Comparison of ENCODE assay signal across 8 mouse cellular contexts in the genomic region with DNA sequence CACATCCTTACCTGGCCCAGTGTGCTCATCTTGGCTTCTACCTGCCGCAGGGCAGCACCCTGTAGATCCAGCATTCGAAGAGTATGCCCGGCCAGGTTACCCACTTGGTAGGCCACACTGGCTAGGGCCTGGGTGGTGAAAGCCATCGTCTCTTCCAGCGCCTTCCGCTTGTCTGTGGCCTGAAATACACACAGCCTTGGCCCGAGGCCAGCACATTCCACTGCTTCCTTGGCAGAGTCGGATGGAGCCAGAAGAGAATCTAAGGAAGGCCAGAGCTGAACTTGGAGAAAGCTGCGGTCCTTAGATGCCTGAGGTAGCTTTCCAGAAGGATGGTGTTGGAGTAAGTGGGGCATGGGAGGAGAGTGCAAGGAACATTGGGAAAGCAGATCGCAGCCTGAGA. TPM values are rescaled to one million over a fixed set of nuclear protein-coding genes. Genes with fewer than 3 reads are reported as not detected.
A peak's percentile ranks its signal among the peaks of the same experiment; 100 is the strongest.
DNase-seq lines count a peak whose midpoint lies in the region; ATAC-seq and TF ChIP-seq lines count a peak whose summit lies in the region.

A gene (plus strand): TSS at position 158 of the 400 bp plus-strand sequence.

- ATAC-seq in intestine, embryonic 14.5 days (replicated peaks; ENCODE audit: low FRiP score, low TSS enrichment, low read depth): no peak
- ATAC-seq in liver, embryonic 16.5 days (ENCODE audit: low read depth): no peak
- ATAC-seq in hindbrain, embryonic 13.5 days (ENCODE audit: low FRiP score): no peak

- peaks cover 23% of the 10 kb centered on the region for H3K4me1 ChIP-seq in intestine, embryonic 14.5 days (replicated peaks; ENCODE audit: control insufficient read depth, insufficient read depth, low read length)
- H3K4me1 ChIP-seq in liver, embryonic 16.5 days (ENCODE audit: control insufficient read depth, low read depth, low read length): peaks cover 35% of the 10 kb centered on the region
- peaks cover 32% of the 10 kb centered on the region for H3K4me1 ChIP-seq in hindbrain, embryonic 13.5 days (replicated peaks)

- no peak for TF ChIP-seq CTCF in gastrocnemius, adult 2 months (IDR thresholded peaks at IDR 0.05)

- peak within 1 kb of the TSS; percentile 68 for H3K4me3 ChIP-seq in gastrocnemius, adult 2 months
- no peak within 1 kb of the TSS for H3K4me3 ChIP-seq in intestine, embryonic 14.5 days (ENCODE audit: low read depth, low read length)
- no peak within 1 kb of the TSS for H3K4me3 ChIP-seq in liver, embryonic 16.5 days (ENCODE audit: low read depth, low read length)
- H3K4me3 ChIP-seq in hindbrain, embryonic 13.5 days: no peak within 1 kb of the TSS

- no peak within 1 kb of the TSS for H3K9ac ChIP-seq in intestine, embryonic 14.5 days (ENCODE audit: low read length)
- H3K9ac ChIP-seq in liver, embryonic 16.5 days (ENCODE audit: low read depth, low read length): no peak within 1 kb of the TSS
- H3K9ac ChIP-seq in hindbrain, embryonic 13.5 days: no peak within 1 kb of the TSS

- peak; percentile 43 to 46 for DNase-seq in left cerebral cortex, adult 18-20 months (ENCODE audit: low spot score in 2 of 2)
- no peak for DNase-seq in left cerebral cortex, adult 11 months (ENCODE audit: low spot score)
- DNase-seq in adipocyte (ENCODE audit: low spot score): peak; percentile 87
- DNase-seq in gastrocnemius, adult 2 months: peak; percentile 91
- peak; percentile 71 for DNase-seq in intestine, embryonic 14.5 days (ENCODE audit: low spot score)
- DNase-seq in testis, postnatal 10 days (ENCODE audit: low spot score): peak; percentile 92

- no peak within 1 kb of the TSS for H3K4me2 ChIP-seq in intestine, embryonic 14.5 days (ENCODE audit: low read length)
- H3K4me2 ChIP-seq in liver, embryonic 16.5 days (ENCODE audit: low read depth, low read length): no peak within 1 kb of the TSS
- H3K4me2 ChIP-seq in hindbrain, embryonic 13.5 days: no peak within 1 kb of the TSS

- peak within 1 kb of the TSS; percentile 80 for H3K27ac ChIP-seq in gastrocnemius, adult 2 months
- no peak within 1 kb of the TSS for H3K27ac ChIP-seq in intestine, embryonic 14.5 days (ENCODE audit: low read depth)
- no peak within 1 kb of the TSS for H3K27ac ChIP-seq in liver, embryonic 16.5 days (ENCODE audit: low read length)
- H3K27ac ChIP-seq in hindbrain, embryonic 13.5 days: no peak within 1 kb of the TSS

- H3K9me3 ChIP-seq in intestine, embryonic 14.5 days (ENCODE audit: control insufficient read depth, low read length): no peaks in the 10 kb centered on the region
- no peaks in the 10 kb centered on the region for H3K9me3 ChIP-seq in liver, embryonic 16.5 days (replicated peaks; ENCODE audit: control insufficient read depth, low read length)
- no peaks in the 10 kb centered on the region for H3K9me3 ChIP-seq in hindbrain, embryonic 13.5 days

- H3K27me3 ChIP-seq in intestine, embryonic 14.5 days (replicated peaks; ENCODE audit: control insufficient read depth, insufficient read depth, low read length): peaks cover 28% of the 10 kb centered on the region
- peaks cover 25% of the 10 kb centered on the region for H3K27me3 ChIP-seq in liver, embryonic 16.5 days (ENCODE audit: control insufficient read depth, insufficient read depth, low read depth, low read length)
- peaks cover 77% of the 10 kb centered on the region for H3K27me3 ChIP-seq in hindbrain, embryonic 13.5 days

- intact Hi-C loops in gastrocnemius, adult 2 months (cut with DNase I): no loop called here

- 43% methylated on average over 10 of the region's 10 CpGs for WGBS in intestine, embryonic 14.5 days
- WGBS in liver, embryonic 16.5 days (ENCODE audit: insufficient replicate concordance): 76% methylated on average over 10 of the region's 10 CpGs
- 70% methylated on average over 10 of the region's 10 CpGs for WGBS in hindbrain, embryonic 13.5 days

- H3K36me3 ChIP-seq in intestine, embryonic 14.5 days (ENCODE audit: control insufficient read depth, insufficient read depth, low read length): no peaks in the 10 kb centered on the region
- H3K36me3 ChIP-seq in liver, embryonic 16.5 days (ENCODE audit: control insufficient read depth, insufficient read depth): no peaks in the 10 kb centered on the region
- no peaks in the 10 kb centered on the region for H3K36me3 ChIP-seq in hindbrain, embryonic 13.5 days

RNA-seq across cellular contexts. Expression of the gene that starts here (rescaled TPM):
- total RNA-seq in left cerebral cortex, adult 18-20 months (2021): 1 to 10 TPM; 2.8 to 4.5 TPM
- 1 to 10 TPM; 2.6 to 7.6 TPM for total RNA-seq in gastrocnemius, adult 2 months (2021)
- 17.2 and 19.1 TPM in 2 replicates for polyA plus RNA-seq in intestine, embryonic 14.5 days (2014; fragmentation: Nextera tagmentation; extraction: Ambion mirVana)
- polyA plus RNA-seq in liver, embryonic 16.5 days (2015; fragmentation: Nextera tagmentation; extraction: Ambion mirVana): 21.1 and 23.2 TPM in 2 replicates
- 4.1 and 4.8 TPM in 2 replicates for polyA plus RNA-seq in hindbrain, embryonic 13.5 days (2015; fragmentation: Nextera tagmentation; extraction: Ambion mirVana)
